Mouse (Mus musculus) olfactory bulb, adult 2 months (tissue): ENCODE results near the gene Tmem189.
"Not testable (repeated sequence)": the region's sequence is repeated elsewhere in the genome, so short reads cannot be mapped to it uniquely, and the experiment has no call there.

Experiments
- CTCF ChIP-seq: fragments of 200-500 bp; IDR thresholded peaks from 2 replicates; pipeline ENCODE4 v1.5.1; 2012; ENCODE audit warnings: low read depth, mild to moderate bottlenecking, low read length, moderate library complexity; ENCODE audit not compliant: insufficient read depth
- POLR2A ChIP-seq: fragments of 200-500 bp; IDR thresholded peaks from 2 replicates; pipeline ENCODE4 v1.6.1; 2012; ENCODE audit warnings: mild to moderate bottlenecking, low read depth, low read length, moderate library complexity; ENCODE audit not compliant: insufficient read depth

GRCm38 (mm10) chr2:167613335-167613734 is 76.3 kb downstream of the Tmem189 start:
- not testable (repeated sequence) for TF ChIP-seq CTCF, POLR2A
